Mouse (Mus musculus) CH12.LX (cell line): ENCODE measurements at regions not wholly inside any gene's neighbourhood (a gene's known extent, or its start where the extent isn't known, plus 50 kb on each side); places are given as distances from the start of the nearest gene placed in this dataset.

ENCODE experiments used
- DNase-seq: peaks from one replicate; pipeline ENCODE4 v3.0.0-alpha.2; 2013; ENCODE audit errors: extremely low read depth
- H3K27ac ChIP-seq: 2 replicates; pipeline ENCODE4 v1.5.1; 2012; ENCODE audit warnings: low read depth, mild to moderate bottlenecking, control low read depth, moderate library complexity; ENCODE audit not compliant: insufficient read depth
- H3K27me3 ChIP-seq: replicated peaks from 2 replicates; pipeline ENCODE3; 2012; ENCODE audit warnings: inconsistent platforms
- H3K36me3 ChIP-seq, 2 experiments: replicated peaks in 1 of 2; 2 replicates each; pipeline versions ENCODE3 to v1.6.1; 2012; ENCODE audit warnings: inconsistent platforms in 1 of 2, low read length in 1 of 2, mild to moderate bottlenecking in 1 of 2, mixed read lengths in 1 of 2, moderate library complexity in 1 of 2; ENCODE audit not compliant: control insufficient read depth in 1 of 2, insufficient read depth in 1 of 2
- H3K4me1 ChIP-seq, 2 experiments: 2 replicates each; pipeline ENCODE4 v1.6.1; 2012; ENCODE audit warnings: inconsistent platforms in 1 of 2, moderate library complexity in 1 of 2; ENCODE audit not compliant: insufficient read depth in 2 of 2, control insufficient read depth in 1 of 2
- H3K4me2 ChIP-seq: 2 replicates; pipeline ENCODE4 v1.6.1; 2012; ENCODE audit warnings: low read depth, mild to moderate bottlenecking, control low read depth; ENCODE audit not compliant: poor library complexity, insufficient read depth, severe bottlenecking
- H3K4me3 ChIP-seq, 3 experiments: fragments of 150-350 bp in 1 of 3; sonication (generic) in 1 of 3; replicated peaks in 1 of 3; 2 replicates each; pipeline versions ENCODE3 to v1.5.1; 2011 to 2012; ENCODE audit warnings: low read depth in 2 of 3, low read length in 2 of 3, mild to moderate bottlenecking in 2 of 3, moderate library complexity in 2 of 3, control low read depth in 1 of 3, improper control_type of control experiment in 1 of 3, inconsistent platforms in 1 of 3, mixed read lengths in 1 of 3; ENCODE audit not compliant: poor library complexity in 1 of 3
- H3K79me2 ChIP-seq: replicated peaks from 2 replicates; pipeline ENCODE4 v1.6.1; 2012; ENCODE audit warnings: mild to moderate bottlenecking, moderate library complexity; ENCODE audit not compliant: control insufficient read depth, poor library complexity, insufficient read depth, severe bottlenecking; ENCODE audit errors: extremely low read depth
- H3K9ac ChIP-seq: 2 replicates; pipeline ENCODE4 v1.6.1; 2012; ENCODE audit warnings: low read depth, mild to moderate bottlenecking, control low read depth, moderate library complexity; ENCODE audit not compliant: insufficient read depth
- H3K9me3 ChIP-seq: replicated peaks from 2 replicates; pipeline ENCODE3; 2012; ENCODE audit warnings: low read length, inconsistent platforms, mixed read lengths
- BHLHE40 ChIP-seq: IDR thresholded peaks from 2 replicates; pipeline ENCODE4 v1.6.1; 2011; ENCODE audit warnings: mild to moderate bottlenecking, low read depth, low read length, improper control_type of control experiment
- CHD1 ChIP-seq: IDR thresholded peaks from 2 replicates; pipeline ENCODE4 v1.6.1; 2012; ENCODE audit warnings: low read depth, low read length, improper control_type of control experiment, inconsistent platforms
- E2F4 ChIP-seq: IDR thresholded peaks from 2 replicates; pipeline ENCODE4 v1.6.1; 2011; ENCODE audit warnings: low read depth, low read length, improper control_type of control experiment; ENCODE audit not compliant: insufficient replicate concordance
- ELF1 ChIP-seq: IDR thresholded peaks from 2 replicates; pipeline ENCODE4 v1.6.1; 2014; ENCODE audit warnings: low read depth, mild to moderate bottlenecking, inconsistent platforms, low read length, improper control_type of control experiment
- EP300 ChIP-seq: IDR thresholded peaks from 2 replicates; pipeline ENCODE4 v1.6.1; 2011; ENCODE audit warnings: low read length, improper control_type of control experiment
- GABPA ChIP-seq: IDR thresholded peaks from 2 replicates; pipeline ENCODE4 v1.6.1; 2012; ENCODE audit warnings: low read depth, low read length, improper control_type of control experiment, inconsistent platforms; ENCODE audit not compliant: insufficient replicate concordance
- HCFC1 ChIP-seq: IDR thresholded peaks from 2 replicates; pipeline ENCODE4 v1.6.1; 2012; ENCODE audit warnings: low read depth, mild to moderate bottlenecking, inconsistent platforms, low read length, improper control_type of control experiment
- JUND ChIP-seq: conservative IDR thresholded peaks from 2 replicates; pipeline ENCODE4 v1.6.1; 2011; ENCODE audit warnings: low read depth, low read length, improper control_type of control experiment
- KAT2A ChIP-seq: IDR thresholded peaks from 2 replicates; pipeline ENCODE4 v1.6.1; 2012; ENCODE audit warnings: low read length, improper control_type of control experiment, inconsistent platforms; ENCODE audit not compliant: insufficient replicate concordance
- MAX ChIP-seq: IDR thresholded peaks from 2 replicates; pipeline ENCODE4 v1.6.1; 2011; ENCODE audit warnings: low read length, improper control_type of control experiment
- MAZ ChIP-seq: IDR thresholded peaks from 2 replicates; pipeline ENCODE4 v1.6.1; 2012; ENCODE audit warnings: low read depth, mild to moderate bottlenecking, inconsistent platforms, low read length, improper control_type of control experiment, moderate library complexity
- MEF2A ChIP-seq: IDR thresholded peaks from 2 replicates; pipeline ENCODE4 v1.6.1; 2014; ENCODE audit warnings: low read depth, mild to moderate bottlenecking, inconsistent platforms, low read length, improper control_type of control experiment, borderline replicate concordance
- NELFE ChIP-seq: IDR thresholded peaks from 2 replicates; pipeline ENCODE4 v1.6.1; 2011; ENCODE audit warnings: low read depth, low read length, improper control_type of control experiment
- NRF1 ChIP-seq: IDR thresholded peaks from 2 replicates; pipeline ENCODE4 v1.6.1; 2014; ENCODE audit warnings: low read depth, mild to moderate bottlenecking, inconsistent platforms, low read length, improper control_type of control experiment, moderate library complexity
- PAX5 ChIP-seq: IDR thresholded peaks from 2 replicates; pipeline ENCODE4 v1.6.1; 2012; ENCODE audit warnings: low read length, inconsistent platforms, mixed read lengths
- POLR2A ChIP-seq: IDR thresholded peaks from 2 replicates; pipeline ENCODE4 v1.6.1; 2011; ENCODE audit warnings: low read depth, mild to moderate bottlenecking, improper control_type of control experiment, low read length
- POLR2AphosphoS2 ChIP-seq: IDR thresholded peaks from 2 replicates; pipeline ENCODE4 v1.6.1; 2011; ENCODE audit warnings: low read depth, low read length, improper control_type of control experiment
- RCOR1 ChIP-seq: conservative IDR thresholded peaks from 2 replicates; pipeline ENCODE4 v1.6.1; 2012; ENCODE audit warnings: low read depth, mild to moderate bottlenecking, inconsistent platforms, low read length, improper control_type of control experiment
- SIN3A ChIP-seq: IDR thresholded peaks from 2 replicates; pipeline ENCODE4 v1.6.1; 2012; ENCODE audit warnings: low read length, improper control_type of control experiment, inconsistent platforms
- TCF12 ChIP-seq: IDR thresholded peaks from 2 replicates; pipeline ENCODE4 v1.6.1; 2014; ENCODE audit warnings: low read depth, mild to moderate bottlenecking, inconsistent platforms, low read length, improper control_type of control experiment
- USF1 ChIP-seq: IDR thresholded peaks from 2 replicates; pipeline ENCODE4 v1.6.1; 2014; ENCODE audit warnings: low read depth, mild to moderate bottlenecking, inconsistent platforms, low read length, improper control_type of control experiment
- ZMIZ1 ChIP-seq: IDR thresholded peaks from 2 replicates; pipeline ENCODE4 v1.6.1; 2012; ENCODE audit warnings: low read depth, mild to moderate bottlenecking, inconsistent platforms, low read length, improper control_type of control experiment
- dilution Hi-C: fragments of 300-500 bp; cut with MboI; formaldehyde crosslinking; loops from 2 replicates; pipeline ENCODE4 v1.14.3; 2020; ENCODE audit warnings: low sequenced_read_pairs; ENCODE audit not compliant: extremely low pct_unique_long_range_greater_than_20kb, extremely low pct_ligation_motif_present
- in situ Hi-C: fragments of 300-500 bp; cut with MboI; formaldehyde crosslinking; loops from 3 replicates; pipeline ENCODE4 v1.14.3; 2019; ENCODE audit warnings: low sequenced_read_pairs, low pct_ligation_motif_present, low pct_unique_long_range_greater_than_20kb, mixed read lengths

DNA sequence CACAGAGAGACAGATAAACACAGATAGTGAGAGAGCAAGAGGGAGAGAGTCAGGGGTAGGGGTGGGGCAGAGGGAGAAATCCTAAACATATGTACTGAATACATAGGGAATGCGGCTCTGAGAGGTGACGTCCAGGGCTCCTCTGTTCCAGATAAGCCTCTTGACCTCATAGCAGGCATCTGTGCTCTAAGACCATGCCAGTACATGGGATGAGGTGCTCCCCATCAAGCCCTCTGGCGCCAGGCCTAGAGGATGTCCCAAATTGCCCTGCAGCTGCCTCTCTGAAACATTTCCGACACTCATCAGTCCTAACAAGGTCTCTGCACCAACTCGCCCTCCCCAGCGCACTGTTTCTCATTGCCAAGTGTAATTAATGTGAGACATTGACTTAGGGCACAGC lies 146.7 kb downstream of the En1 start:
- DNase-seq: no peak
- Histone ChIP-seq H3K36me3 (no peaks in the 10 kb centered on the region), H3K27ac (no peak overlapping the region), H3K27me3 (no peaks in the 10 kb centered on the region), H3K79me2 (no peaks in the 10 kb centered on the region), H3K4me1 (no peaks in the 10 kb centered on the region), H3K9ac (no peak overlapping the region), H3K9me3 (no peaks in the 10 kb centered on the region), H3K4me2 (no peak overlapping the region), H3K4me3 (no peak overlapping the region)
- dilution Hi-C loops (no loop called here), in situ Hi-C loops (no loop called here)
- TF ChIP-seq HCFC1: no peak
- TF ChIP-seq NRF1: no peak
- TF ChIP-seq USF1: no peak
- no peak for TF ChIP-seq MEF2A
- no peak for TF ChIP-seq GABPA
- no peak for TF ChIP-seq POLR2A
- no peak for TF ChIP-seq KAT2A
- TF ChIP-seq SIN3A: no peak
- TF ChIP-seq EP300: no peak
- TF ChIP-seq E2F4: no peak
- no peak for TF ChIP-seq JUND
- TF ChIP-seq RCOR1: no peak
- no peak for TF ChIP-seq BHLHE40
- no peak for TF ChIP-seq PAX5
- TF ChIP-seq CHD1: no peak
- no peak for TF ChIP-seq ZMIZ1
- no peak for TF ChIP-seq ELF1
- no peak for TF ChIP-seq MAX
- no peak for TF ChIP-seq TCF12
- TF ChIP-seq NELFE: no peak
- TF ChIP-seq, all 38 proteins: peak for 0

DNA sequence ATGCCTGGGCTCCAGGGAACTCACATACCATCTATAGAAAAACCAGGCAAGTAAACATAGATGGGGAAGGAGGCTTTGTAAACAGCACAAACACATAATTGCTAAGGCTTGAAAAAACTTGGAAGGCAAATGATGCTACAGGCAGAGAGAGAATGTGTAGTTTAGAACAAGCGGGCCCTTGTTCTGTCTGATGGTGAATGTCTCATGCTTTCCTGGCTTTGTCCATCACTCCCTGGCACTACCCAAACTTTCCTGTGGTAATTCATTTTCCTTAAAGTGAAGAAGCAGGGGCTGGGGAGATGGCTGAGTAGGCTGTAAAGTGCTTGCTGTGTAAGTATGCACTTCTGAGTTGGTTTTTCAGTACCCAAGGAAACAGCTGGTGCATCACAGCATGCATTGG lies 151.2 kb downstream of the En1 start:
- H3K4me2 ChIP-seq: no peak overlapping the region
- no peak for DNase-seq
- in situ Hi-C loops: no loop called here
- no peak for TF ChIP-seq POLR2AphosphoS2
- no peak for TF ChIP-seq EP300
- no peak for TF ChIP-seq NELFE
- TF ChIP-seq MAZ: no peak
- TF ChIP-seq, all 38 proteins: peak for 0
- no peak overlapping the region for H3K27ac ChIP-seq
- H3K9ac ChIP-seq: no peak overlapping the region
- H3K4me3 ChIP-seq: no peak overlapping the region
- H3K9me3 ChIP-seq: no peaks in the 10 kb centered on the region
- peaks cover 0 to 5% of the 10 kb centered on the region in 2 experiments; a peak in 1 of 4 replicates for H3K4me1 ChIP-seq
- H3K36me3 ChIP-seq: no peaks in the 10 kb centered on the region
- dilution Hi-C loops: no loop called here
- no peaks in the 10 kb centered on the region for H3K27me3 ChIP-seq
- H3K79me2 ChIP-seq: no peaks in the 10 kb centered on the region
